Mouse (Mus musculus) liver, embryonic 14.5 days (tissue): ENCODE data around the gene Mdm2. TPM values are rescaled to one million over a fixed set of nuclear protein-coding genes. Genes with fewer than 3 reads are reported as not detected.

Experiments used
- ATAC-seq: fragments of 200-750 bp; cut with Nextera tagmentation; 2 replicates; pipeline ENCODE4 v1.8.0; 2017; ENCODE audit warnings: moderate number of reproducible peaks, mild to moderate bottlenecking, moderate library complexity; ENCODE audit not compliant: insufficient read depth
- DNase-seq, 3 experiments: peaks; one replicate each; pipeline ENCODE4 v3.0.0-alpha.2; 2012 to 2013; ENCODE audit warnings: low read depth in 3 of 3, low spot score in 3 of 3
- H3K27ac ChIP-seq: fragments of 300-500 bp; sonication (generic); 2 replicates; pipeline ENCODE4 v1.5.1; 2014; ENCODE audit warnings: moderate library complexity, mild to moderate bottlenecking, control low read depth, inconsistent platforms
- H3K27me3 ChIP-seq: fragments of 300-500 bp; sonication (generic); 2 replicates; pipeline ENCODE4 v1.6.1; 2014; ENCODE audit warnings: mild to moderate bottlenecking, low read length, moderate library complexity; ENCODE audit not compliant: control insufficient read depth, insufficient read depth
- H3K36me3 ChIP-seq: fragments of 300-500 bp; sonication (generic); replicated peaks from 2 replicates; pipeline ENCODE4 v1.6.1; 2014; ENCODE audit warnings: low read depth; ENCODE audit not compliant: control insufficient read depth, insufficient read depth
- H3K4me1 ChIP-seq, 2 experiments: fragments of 200-500 bp in 1 of 2; fragments of 300-500 bp in 1 of 2; sonication (generic) in 1 of 2; replicated peaks; 2 replicates each; pipeline ENCODE4 v1.6.1; 2012 to 2014; ENCODE audit warnings: antibody characterized with exemption in 1 of 2, inconsistent platforms in 1 of 2, low read length in 1 of 2; ENCODE audit not compliant: control insufficient read depth in 2 of 2, insufficient read depth in 2 of 2
- H3K4me2 ChIP-seq: fragments of 300-500 bp; sonication (generic); 2 replicates; pipeline ENCODE4 v1.6.1; 2014; ENCODE audit warnings: low read depth, mild to moderate bottlenecking, control low read depth, moderate library complexity
- H3K4me3 ChIP-seq, 2 experiments: fragments of 200-500 bp in 1 of 2; fragments of 300-500 bp in 1 of 2; sonication (generic) in 1 of 2; 2 replicates each; pipeline ENCODE4 v1.5.1; 2012 to 2014; ENCODE audit warnings: low read depth in 2 of 2, low read length in 2 of 2, mild to moderate bottlenecking in 2 of 2, control low read depth in 1 of 2, inconsistent platforms in 1 of 2, moderate library complexity in 1 of 2; ENCODE audit not compliant: insufficient read depth in 1 of 2
- H3K9ac ChIP-seq: fragments of 300-500 bp; sonication (generic); replicated peaks from 2 replicates; pipeline ENCODE4 v1.6.1; 2014; ENCODE audit warnings: mild to moderate bottlenecking, control low read depth, moderate library complexity
- H3K9me3 ChIP-seq: fragments of 300-500 bp; sonication (generic); 2 replicates; pipeline ENCODE4 v1.6.1; 2016; ENCODE audit warnings: low read length, mixed read lengths; ENCODE audit not compliant: control insufficient read depth
- CTCF ChIP-seq: IDR thresholded peaks from 2 replicates; pipeline ENCODE4 v1.5.1; 2016; ENCODE audit warnings: antibody characterized with exemption, low read depth, control low read depth
- EP300 ChIP-seq: IDR thresholded peaks from 2 replicates; pipeline ENCODE4 v1.6.1; 2016; ENCODE audit warnings: antibody characterized with exemption, low read depth
- WGBS: fragments of 180-500 bp; shearing (Covaris S2); extraction: QIAGEN DNeasy Blood & Tissue Kit; methylation state at CpG from one replicate; pipeline ENCODE4 v1.1.7; 2014; ENCODE audit not compliant: insufficient replicate concordance; 5-methylcytosine and 5-hydroxymethylcytosine counted together
- polyA plus RNA-seq, 2 experiments: library from polyadenylated mRNA; depleted of rRNA in 1 of 2; stranded (reverse) in 1 of 2; unstranded in 1 of 2; fragments of >200 nt; fragmentation: Nextera tagmentation in 1 of 2; extraction: Ambion mirVana in 1 of 2; gene quantifications; 2 replicates each; pipeline versions ENCODE4 v1.2.1 to v1.2.3; 2012 to 2014

Gene Mdm2
- polyA plus RNA-seq, 2 experiments: 12.8 to 20.0 TPM

DNA sequence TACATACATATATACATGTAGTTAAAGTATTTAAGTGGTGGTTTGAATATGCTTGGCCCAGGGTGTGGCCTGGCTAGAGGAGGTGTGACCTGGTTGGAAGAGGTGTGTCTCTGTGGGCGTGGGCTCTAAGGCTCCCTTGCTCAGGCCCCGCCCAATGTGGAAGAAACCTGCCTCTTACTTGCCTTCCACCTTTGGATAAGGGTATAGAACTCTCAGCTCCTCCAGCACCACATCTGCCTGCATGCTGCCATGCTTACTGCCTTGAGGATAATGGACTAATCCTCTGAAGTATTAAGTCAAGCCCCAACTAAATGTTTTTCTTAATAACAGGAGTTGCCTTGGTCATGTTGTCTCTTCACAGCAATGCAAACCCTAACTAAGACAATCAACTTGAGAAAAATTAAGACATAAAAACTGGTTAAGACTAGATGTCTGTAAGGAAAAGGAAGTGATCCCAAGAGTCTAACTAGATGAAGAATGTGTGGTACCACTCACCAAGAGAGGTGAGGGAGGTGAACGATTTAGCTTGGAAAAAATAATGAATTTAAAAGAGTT lies 12.9 kb downstream of the Mdm2 start:
- Histone ChIP-seq H3K9ac (no peak overlapping the region), H3K4me2 (no peak overlapping the region), H3K9me3 (peaks cover 3% of the 10 kb centered on the region), H3K4me3 (no peak overlapping the region), H3K36me3 (peaks cover 87% of the 10 kb centered on the region), H3K27me3 (no peaks in the 10 kb centered on the region), H3K27ac (no peak overlapping the region), H3K4me1 (no peaks in the 10 kb centered on the region)
- whole genome bisulfite sequencing: 86% methylated on average over 3 of the region's 3 CpGs
- ATAC-seq: peak; percentile 53; the same call in 1 of the 2 replicates
- TF ChIP-seq CTCF: no peak
- no peak for TF ChIP-seq EP300
- DNase-seq: no peak

DNA sequence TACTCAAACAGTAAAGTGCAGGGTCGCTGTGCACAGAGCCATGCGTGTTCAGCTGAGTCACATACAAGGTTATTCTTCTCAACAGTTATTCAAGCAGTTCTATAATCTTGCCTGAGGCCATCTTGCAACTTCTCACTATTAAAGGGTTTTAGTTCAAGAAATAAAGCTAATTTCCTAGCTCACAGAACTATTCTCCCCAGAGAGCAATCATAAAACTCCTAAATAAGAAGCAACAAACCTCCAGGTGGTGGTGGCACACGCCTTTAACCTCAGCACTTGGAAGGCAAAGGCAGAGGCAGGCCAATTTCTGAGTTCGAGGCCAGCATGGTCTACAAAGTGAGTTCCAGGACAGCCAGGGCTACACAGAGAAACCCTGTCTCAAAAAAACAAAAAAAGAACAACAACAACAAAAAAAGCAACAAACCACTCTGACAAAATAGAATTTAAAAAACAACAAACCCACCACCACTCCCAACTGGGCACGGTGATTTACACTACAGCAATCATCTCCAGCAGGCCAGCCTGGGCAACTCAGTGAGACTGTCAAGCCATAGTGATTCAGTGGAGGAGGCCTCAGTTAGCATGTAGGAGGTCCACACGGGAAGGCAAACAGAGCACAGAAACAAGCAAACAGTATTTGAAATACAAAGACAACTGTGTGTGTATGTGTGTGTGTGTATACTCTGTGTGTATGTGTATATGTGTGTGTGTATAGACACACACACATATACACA lies 13.6 kb downstream of the Mdm2 start:
- H3K4me2 ChIP-seq: no peak overlapping the region
- peaks cover 3% of the 10 kb centered on the region for H3K9me3 ChIP-seq
- H3K4me3 ChIP-seq: no peak overlapping the region
- H3K9ac ChIP-seq: no peak overlapping the region
- TF ChIP-seq EP300: no peak
- TF ChIP-seq CTCF: no peak
- 88% methylated on average over 6 of the region's 6 CpGs for WGBS
- DNase-seq: no peak
- no peak overlapping the region for H3K27ac ChIP-seq
- H3K36me3 ChIP-seq: peaks cover 89% of the 10 kb centered on the region
- no peaks in the 10 kb centered on the region for H3K4me1 ChIP-seq
- no peaks in the 10 kb centered on the region for H3K27me3 ChIP-seq
- no peak for ATAC-seq

DNA sequence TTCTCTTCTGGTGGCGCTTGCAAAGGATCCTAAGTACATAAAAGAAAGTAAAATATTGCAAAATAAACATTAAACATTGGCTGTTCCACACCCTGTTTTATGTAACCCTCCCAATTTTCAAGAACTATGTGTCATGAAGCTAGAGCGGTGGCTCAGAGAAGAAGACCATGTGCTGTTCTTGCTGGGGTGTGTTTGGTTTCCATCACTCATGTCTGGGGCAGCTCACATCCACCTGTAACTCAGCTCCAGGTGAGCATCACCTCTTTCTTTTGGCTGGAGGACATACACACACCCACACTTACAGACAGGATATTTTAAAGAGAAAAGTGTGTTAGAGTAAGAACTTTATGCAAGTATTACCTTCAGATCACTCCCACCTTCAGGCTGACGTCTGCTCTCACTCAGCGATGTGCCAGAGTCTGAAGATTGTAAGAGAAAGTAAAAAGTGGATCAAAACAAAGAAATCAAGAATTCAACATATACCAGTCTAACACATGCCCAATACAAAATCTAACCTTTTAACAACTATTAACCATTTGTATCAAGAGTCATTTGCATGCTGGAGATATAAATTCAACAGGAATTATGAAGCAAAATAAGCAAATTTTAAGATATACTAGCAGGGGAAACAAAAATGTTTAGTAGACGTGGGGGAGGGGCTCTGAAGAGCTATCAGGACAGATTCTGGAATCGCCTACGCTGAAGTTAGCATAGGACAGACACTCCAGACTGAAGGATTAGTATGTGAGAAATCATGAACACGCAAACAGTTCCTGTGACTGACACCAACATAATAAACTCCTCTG lies 14.3 kb downstream of the Mdm2 start:
- H3K9ac ChIP-seq: no peak overlapping the region
- TF ChIP-seq CTCF (no peak), EP300 (no peak)
- DNase-seq (no peak), ATAC-seq (no peak)
- no peaks in the 10 kb centered on the region for H3K27me3 ChIP-seq
- no peak overlapping the region for H3K4me2 ChIP-seq
- 83% methylated on average over 8 of the region's 8 CpGs for WGBS
- H3K9me3 ChIP-seq: peaks cover 3% of the 10 kb centered on the region
- H3K36me3 ChIP-seq: peaks cover 90% of the 10 kb centered on the region
- H3K4me3 ChIP-seq: no peak overlapping the region
- no peaks in the 10 kb centered on the region for H3K4me1 ChIP-seq
- no peak overlapping the region for H3K27ac ChIP-seq

DNA sequence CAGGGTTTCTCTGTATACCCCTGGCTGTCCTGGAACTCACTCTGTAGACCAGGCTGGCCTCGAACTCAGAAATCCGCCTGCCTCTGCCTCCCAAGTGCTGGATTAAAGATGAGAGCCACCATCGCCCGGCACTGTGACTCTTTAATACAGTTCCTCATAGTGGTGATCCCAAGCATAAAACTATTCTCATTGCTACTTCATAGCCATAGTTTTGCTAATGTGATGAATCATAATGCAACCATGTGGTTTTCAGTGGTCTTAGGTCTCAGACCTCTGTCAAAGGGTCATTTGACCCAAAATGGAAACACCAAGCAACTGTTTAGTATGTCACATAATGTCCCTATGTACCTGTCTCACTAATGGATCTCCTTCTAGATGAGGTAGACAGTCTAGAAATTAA lies 15.0 kb downstream of the Mdm2 start:
- no peak for TF ChIP-seq CTCF
- TF ChIP-seq EP300: no peak
- H3K9me3 ChIP-seq: peaks cover 3% of the 10 kb centered on the region
- DNase-seq: no peak
- no peaks in the 10 kb centered on the region for H3K4me1 ChIP-seq
- H3K9ac ChIP-seq: no peak overlapping the region
- no peaks in the 10 kb centered on the region for H3K27me3 ChIP-seq
- 81% methylated on average over 4 of the region's 4 CpGs for WGBS
- ATAC-seq: no peak
- H3K36me3 ChIP-seq: peaks cover 91% of the 10 kb centered on the region
- no peak overlapping the region for H3K4me3 ChIP-seq
- no peak overlapping the region for H3K27ac ChIP-seq
- H3K4me2 ChIP-seq: no peak overlapping the region

DNA sequence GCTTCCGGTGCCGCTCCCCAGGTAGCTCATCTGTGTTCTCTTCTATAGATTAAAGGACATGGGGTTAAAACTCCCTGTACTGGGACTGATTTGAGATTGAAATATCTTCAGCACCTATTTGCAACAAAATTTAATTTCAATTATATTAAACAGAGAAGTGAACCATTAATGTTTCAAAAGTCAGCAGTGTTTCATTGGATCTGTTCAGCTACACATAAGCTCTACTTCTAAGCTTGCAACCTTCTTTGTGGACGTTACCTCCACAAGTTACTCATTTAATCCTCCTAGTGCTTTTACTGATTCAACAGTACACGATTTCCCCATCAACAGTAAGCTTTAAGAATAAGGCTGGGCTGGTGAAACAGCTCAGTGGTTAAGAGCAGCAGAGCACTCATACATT lies 15.5 kb downstream of the Mdm2 start:
- no peak for ATAC-seq
- peaks cover 91% of the 10 kb centered on the region for H3K36me3 ChIP-seq
- no peak overlapping the region for H3K4me2 ChIP-seq
- H3K9me3 ChIP-seq: peaks cover 3% of the 10 kb centered on the region
- no peak overlapping the region for H3K4me3 ChIP-seq
- DNase-seq: no peak
- 84% methylated on average over 4 of the region's 4 CpGs for WGBS
- no peaks in the 10 kb centered on the region for H3K27me3 ChIP-seq
- H3K9ac ChIP-seq: no peak overlapping the region
- no peak overlapping the region for H3K27ac ChIP-seq
- no peaks in the 10 kb centered on the region for H3K4me1 ChIP-seq
- TF ChIP-seq EP300 (no peak), CTCF (no peak)
